Mouse (Mus musculus) intestine, embryonic 16.5 days (tissue): ENCODE measurements around the gene Gdnf. TPM values are rescaled to one million over a fixed set of nuclear protein-coding genes. Genes with fewer than 3 reads are reported as not detected.
A peak's percentile ranks its signal among the peaks of the same experiment; 100 is the strongest.

Source experiments
- ATAC-seq: fragments of 200-750 bp; cut with Nextera tagmentation; 2 replicates; pipeline ENCODE4 v1.8.0; 2017; ENCODE audit warnings: moderate TSS enrichment, moderate library complexity
- H3K27ac ChIP-seq: fragments of 300-500 bp; sonication (generic); 2 replicates; pipeline ENCODE4 v1.5.1; 2014; ENCODE audit warnings: mild to moderate bottlenecking, low read length
- H3K27me3 ChIP-seq: fragments of 300-500 bp; sonication (generic); replicated peaks from 2 replicates; pipeline ENCODE4 v1.6.1; 2014; ENCODE audit warnings: low read length, control low read depth, mixed read lengths; ENCODE audit not compliant: control insufficient read depth, insufficient read depth
- H3K36me3 ChIP-seq: fragments of 300-500 bp; sonication (generic); 2 replicates; pipeline ENCODE4 v1.6.1; 2014; ENCODE audit warnings: low read length, control low read depth; ENCODE audit not compliant: control insufficient read depth, insufficient read depth
- H3K4me1 ChIP-seq: fragments of 300-500 bp; sonication (generic); 2 replicates; pipeline ENCODE4 v1.6.1; 2014; ENCODE audit warnings: low read length, control low read depth, mixed read lengths; ENCODE audit not compliant: control insufficient read depth, insufficient read depth
- H3K4me2 ChIP-seq: fragments of 300-500 bp; sonication (generic); 2 replicates; pipeline ENCODE4 v1.6.1; 2014; ENCODE audit warnings: low read depth, low read length, control low read depth
- H3K4me3 ChIP-seq: fragments of 300-500 bp; sonication (generic); 2 replicates; pipeline ENCODE4 v1.5.1; 2014; ENCODE audit warnings: mild to moderate bottlenecking, low read length
- H3K9ac ChIP-seq: fragments of 300-500 bp; sonication (generic); 2 replicates; pipeline ENCODE4 v1.6.1; 2014; ENCODE audit warnings: low read depth, low read length
- H3K9me3 ChIP-seq: fragments of 300-500 bp; sonication (generic); 2 replicates; pipeline ENCODE4 v1.6.1; 2016; ENCODE audit warnings: low read length, control low read depth; ENCODE audit not compliant: control insufficient read depth
- WGBS: fragments of 180-500 bp; shearing (Covaris S2); extraction: QIAGEN DNeasy Blood & Tissue Kit; methylation state at CpG from one replicate; pipeline ENCODE4 v1.1.7; 2014; 5-methylcytosine and 5-hydroxymethylcytosine counted together
- polyA plus RNA-seq: library from polyadenylated mRNA; unstranded; fragments of >200 nt; fragmentation: Nextera tagmentation; extraction: Ambion mirVana; gene quantifications from 2 replicates; pipeline ENCODE4 v1.2.1, GENCODE M21; 2015

Gdnf gene
- polyA plus RNA-seq, 1 experiment from 2014 or later = 1.3 TPM

GRCm38 (mm10) chr15:7813531-7814370, 3.1 kb downstream of the Gdnf start:
- peak overlapping the region; percentile 72 for H3K9ac ChIP-seq
- peak overlapping the region; percentile 66 for H3K4me3 ChIP-seq
- H3K9me3 ChIP-seq = no peaks in the 10 kb centered on the region
- H3K36me3 ChIP-seq = no peaks in the 10 kb centered on the region
- 0 out of 2 replicates have a peak overlapping the region, but pooled peaks have one; percentile 23 for H3K27ac ChIP-seq
- WGBS = under 1% methylated on average over 44 of the region's 45 CpGs
- peaks cover 46% of the 10 kb centered on the region for H3K27me3 ChIP-seq
- H3K4me1 ChIP-seq = peaks cover 15% of the 10 kb centered on the region
- ATAC-seq = 0 out of 2 replicates have a peak, but pooled peaks have one; percentile 11
- H3K4me2 ChIP-seq = peak overlapping the region; percentile 95

- WGBS = 22% methylated on average over 7 of the region's 7 CpGs
- peak overlapping the region; percentile 95; the same call in 1 of the 2 replicates for H3K4me2 ChIP-seq
- H3K27me3 ChIP-seq = peaks cover 46% of the 10 kb centered on the region
- no peaks in the 10 kb centered on the region for H3K36me3 ChIP-seq
- peak overlapping the region; percentile 66 for H3K4me3 ChIP-seq
- H3K9me3 ChIP-seq = no peaks in the 10 kb centered on the region
- peaks cover 15% of the 10 kb centered on the region for H3K4me1 ChIP-seq
- peak overlapping the region; percentile 48 for H3K9ac ChIP-seq
- no peak overlapping the region for H3K27ac ChIP-seq
- ATAC-seq = no peak
Measured at GRCm38 (mm10) chr15:7814371-7814680, 3.7 kb downstream of the Gdnf start.

- H3K27me3 ChIP-seq = peaks cover 45% of the 10 kb centered on the region
- peak overlapping the region; percentile 63 for H3K4me2 ChIP-seq
- H3K4me3 ChIP-seq = peak overlapping the region; percentile 66
- peak overlapping the region; percentile 62; the same call in 1 of the 2 replicates for H3K9ac ChIP-seq
- H3K9me3 ChIP-seq = no peaks in the 10 kb centered on the region
- H3K27ac ChIP-seq = no peak overlapping the region
- WGBS = 8% methylated on average over 13 of the region's 13 CpGs
- peaks cover 15% of the 10 kb centered on the region for H3K4me1 ChIP-seq
- ATAC-seq = no peak
- H3K36me3 ChIP-seq = no peaks in the 10 kb centered on the region
Measured at GRCm38 (mm10) chr15:7814917-7815316, 4.3 kb downstream of the Gdnf start.

- Histone ChIP-seq H3K27ac (peak overlapping the region; percentile 23; the same call in 1 of the 2 replicates), H3K9ac (peak overlapping the region; percentile 62; the same call in 1 of the 2 replicates), H3K9me3 (no peaks in the 10 kb centered on the region), H3K4me2 (peak overlapping the region; percentile 63), H3K27me3 (peaks cover 39% of the 10 kb centered on the region), H3K4me3 (peak overlapping the region; percentile 66), H3K4me1 (peaks cover 15% of the 10 kb centered on the region), H3K36me3 (no peaks in the 10 kb centered on the region)
- no peak for ATAC-seq
- 3% methylated on average over 35 of the region's 36 CpGs for WGBS
Measured at GRCm38 (mm10) chr15:7815521-7815944, 4.9 kb downstream of the Gdnf start.

- H3K9ac ChIP-seq = no peak overlapping the region
- 54% methylated on average over 6 of the region's 6 CpGs for WGBS
- no peaks in the 10 kb centered on the region for H3K27me3 ChIP-seq
- H3K4me3 ChIP-seq = no peak overlapping the region
- H3K9me3 ChIP-seq = no peaks in the 10 kb centered on the region
- no peak overlapping the region for H3K4me2 ChIP-seq
- H3K36me3 ChIP-seq = no peaks in the 10 kb centered on the region
- H3K4me1 ChIP-seq = no peaks in the 10 kb centered on the region
- H3K27ac ChIP-seq = no peak overlapping the region
- no peak for ATAC-seq
Measured at GRCm38 (mm10) chr15:7823886-7824285, 13.2 kb downstream of the Gdnf start.

- no peak overlapping the region for H3K4me2 ChIP-seq
- H3K4me3 ChIP-seq = no peak overlapping the region
- peak; percentile 82 for ATAC-seq
- WGBS = 32% methylated on average over 6 of the region's 6 CpGs
- H3K27ac ChIP-seq = peak overlapping the region; percentile 63
- H3K9ac ChIP-seq = no peak overlapping the region
- no peaks in the 10 kb centered on the region for H3K36me3 ChIP-seq
- H3K27me3 ChIP-seq = no peaks in the 10 kb centered on the region
- no peaks in the 10 kb centered on the region for H3K9me3 ChIP-seq
- no peaks in the 10 kb centered on the region for H3K4me1 ChIP-seq
Measured at GRCm38 (mm10) chr15:7825530-7825929, 14.9 kb downstream of the Gdnf start.

GRCm38 (mm10) chr15:7835404-7835803, 24.8 kb downstream of the Gdnf start:
- no peaks in the 10 kb centered on the region for H3K27me3 ChIP-seq
- H3K9ac ChIP-seq = no peak overlapping the region
- ATAC-seq = no peak
- H3K36me3 ChIP-seq = no peaks in the 10 kb centered on the region
- no peak overlapping the region for H3K4me3 ChIP-seq
- no peaks in the 10 kb centered on the region for H3K4me1 ChIP-seq
- no peaks in the 10 kb centered on the region for H3K9me3 ChIP-seq
- no peak overlapping the region for H3K4me2 ChIP-seq
- no peak overlapping the region for H3K27ac ChIP-seq
- WGBS = 82% methylated on average over 9 of the region's 9 CpGs

- Histone ChIP-seq H3K27me3 (no peaks in the 10 kb centered on the region), H3K4me1 (no peaks in the 10 kb centered on the region), H3K27ac (no peak overlapping the region), H3K9me3 (no peaks in the 10 kb centered on the region), H3K4me2 (no peak overlapping the region), H3K9ac (no peak overlapping the region), H3K4me3 (no peak overlapping the region), H3K36me3 (no peaks in the 10 kb centered on the region)
- 69% methylated on average over 8 of the region's 8 CpGs for WGBS
- ATAC-seq = no peak
Measured at GRCm38 (mm10) chr15:7838060-7838920, 27.6 kb downstream of the Gdnf start.

- Histone ChIP-seq H3K9me3 (no peaks in the 10 kb centered on the region), H3K4me1 (no peaks in the 10 kb centered on the region), H3K36me3 (no peaks in the 10 kb centered on the region), H3K27me3 (no peaks in the 10 kb centered on the region), H3K4me2 (no peak overlapping the region), H3K27ac (no peak overlapping the region), H3K4me3 (no peak overlapping the region), H3K9ac (no peak overlapping the region)
- 71% methylated on average over 7 of the region's 7 CpGs for WGBS
- ATAC-seq = no peak
Measured at GRCm38 (mm10) chr15:7838921-7839309, 28.3 kb downstream of the Gdnf start.
